Mouse (Mus musculus) heart, embryonic 12.5 days (tissue): ENCODE measurements at regions not wholly inside any gene's neighbourhood (a gene's known extent, or its start where the extent isn't known, plus 50 kb on each side); places are given as distances from the start of the nearest gene placed in this dataset.

Source experiments
- ATAC-seq: fragments of 200-750 bp; cut with Nextera tagmentation; 2 replicates; pipeline ENCODE4 v1.8.0; 2017; ENCODE audit warnings: moderate TSS enrichment, moderate library complexity; ENCODE audit not compliant: insufficient number of reproducible peaks, low FRiP score
- H3K27ac ChIP-seq: fragments of 300-500 bp; sonication (generic); 2 replicates; pipeline ENCODE4 v1.5.1; 2016; ENCODE audit warnings: mild to moderate bottlenecking, moderate library complexity; ENCODE audit not compliant: poor library complexity, severe bottlenecking
- H3K27me3 ChIP-seq: fragments of 300-500 bp; sonication (generic); replicated peaks from 2 replicates; pipeline ENCODE4 v1.6.1; 2016; ENCODE audit warnings: mild to moderate bottlenecking, moderate library complexity
- H3K36me3 ChIP-seq: fragments of 300-500 bp; sonication (generic); 2 replicates; pipeline ENCODE4 v1.6.1; 2016; ENCODE audit warnings: mild to moderate bottlenecking, moderate library complexity
- H3K4me1 ChIP-seq: fragments of 300-500 bp; sonication (generic); replicated peaks from 2 replicates; pipeline ENCODE4 v1.6.1; 2016; ENCODE audit warnings: mild to moderate bottlenecking
- H3K4me2 ChIP-seq: fragments of 300-500 bp; sonication (generic); 2 replicates; pipeline ENCODE4 v1.6.1; 2016; ENCODE audit warnings: mild to moderate bottlenecking, moderate library complexity
- H3K4me3 ChIP-seq: fragments of 300-500 bp; sonication (generic); 2 replicates; pipeline ENCODE4 v1.5.1; 2016; ENCODE audit warnings: mild to moderate bottlenecking
- H3K9ac ChIP-seq: fragments of 300-500 bp; sonication (generic); 2 replicates; pipeline ENCODE4 v1.6.1; 2016; ENCODE audit warnings: mild to moderate bottlenecking, moderate library complexity
- H3K9me3 ChIP-seq: fragments of 300-500 bp; sonication (generic); replicated peaks from 2 replicates; pipeline ENCODE4 v1.6.1; 2016; ENCODE audit warnings: mild to moderate bottlenecking, moderate library complexity
- WGBS: fragments of 180-500 bp; shearing (Covaris S2); methylation state at CpG from one replicate; pipeline ENCODE4 v1.1.7; 2016; 5-methylcytosine and 5-hydroxymethylcytosine counted together

DNA sequence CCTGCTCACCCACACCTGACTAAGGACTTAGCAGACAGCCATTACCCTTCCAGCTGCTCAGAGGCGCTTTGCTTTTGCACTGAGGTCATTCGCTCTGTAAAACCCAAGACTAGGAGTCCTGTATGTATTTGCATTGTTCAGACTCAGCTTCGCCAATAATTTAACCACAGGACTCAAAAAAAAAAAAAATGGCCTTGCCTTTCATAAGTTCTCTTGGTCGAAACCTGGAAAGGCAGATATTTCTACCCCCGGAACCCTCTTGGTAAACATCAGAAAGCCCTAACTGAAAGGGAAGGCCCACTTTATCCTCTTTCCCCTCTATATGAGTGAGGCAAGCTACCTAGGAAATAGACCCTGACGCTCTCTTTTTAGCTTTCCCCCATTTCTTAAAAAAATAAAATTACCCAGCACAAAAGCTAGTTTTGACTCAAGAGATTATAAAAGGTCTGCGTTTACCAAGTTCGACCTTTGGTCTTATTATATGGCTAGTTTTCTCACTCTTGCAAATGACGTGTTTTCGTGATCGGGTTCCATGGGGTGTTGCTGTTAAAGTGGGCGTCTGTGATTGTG lies 78.1 kb downstream of the Kcnrg start:
- H3K9ac ChIP-seq, result no peak overlapping the region
- H3K27me3 ChIP-seq, result peaks cover 24% of the 10 kb centered on the region
- ATAC-seq, result no peak
- H3K4me3 ChIP-seq, result peak overlapping the region; percentile 44; the same call in 1 of the 2 replicates
- H3K4me1 ChIP-seq, result peaks cover 45% of the 10 kb centered on the region
- no peaks in the 10 kb centered on the region for H3K36me3 ChIP-seq
- H3K27ac ChIP-seq, result no peak overlapping the region
- 30% methylated on average over 12 of the region's 12 CpGs for WGBS
- H3K9me3 ChIP-seq, result no peaks in the 10 kb centered on the region
- H3K4me2 ChIP-seq, result peak overlapping the region; percentile 85

DNA sequence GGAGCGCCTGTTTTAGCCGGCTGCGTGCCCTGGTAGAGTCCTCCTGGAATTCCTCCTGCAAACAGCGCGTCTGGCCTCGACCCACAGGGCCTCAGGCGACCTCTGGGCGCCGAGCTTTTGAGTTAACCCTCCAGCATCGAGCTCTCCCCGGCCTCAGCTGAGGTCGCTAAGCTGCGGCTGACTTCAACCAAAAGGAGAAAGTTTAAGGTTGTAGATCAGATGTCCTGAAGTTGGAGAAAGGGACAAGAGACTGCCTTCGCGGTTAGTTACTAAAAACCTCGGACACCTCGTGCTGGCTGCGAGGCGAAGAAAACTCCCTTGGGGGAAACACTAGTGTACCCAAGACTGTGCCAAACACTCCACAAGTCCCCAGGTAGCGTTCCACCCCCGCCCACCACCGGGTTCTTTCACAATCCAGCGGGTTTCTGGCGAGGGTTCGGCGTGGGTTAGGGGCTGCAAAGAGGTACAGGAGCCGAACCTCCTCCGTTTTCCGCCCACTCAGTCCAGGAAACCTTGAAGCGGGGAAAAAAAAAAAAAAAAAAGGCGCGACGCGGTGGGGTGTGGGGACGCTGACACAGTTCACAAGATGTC lies 78.9 kb downstream of the Kcnrg start:
- Histone ChIP-seq H3K4me2 (peak overlapping the region; percentile 82), H3K9ac (0 out of 2 replicates have a peak overlapping the region, but pooled peaks have one; percentile 38), H3K4me1 (peaks cover 45% of the 10 kb centered on the region), H3K27ac (no peak overlapping the region), H3K36me3 (no peaks in the 10 kb centered on the region), H3K27me3 (peaks cover 33% of the 10 kb centered on the region), H3K4me3 (peak overlapping the region; percentile 48), H3K9me3 (no peaks in the 10 kb centered on the region)
- no peak for ATAC-seq
- 2% methylated on average over 35 of the region's 35 CpGs for WGBS

DNA sequence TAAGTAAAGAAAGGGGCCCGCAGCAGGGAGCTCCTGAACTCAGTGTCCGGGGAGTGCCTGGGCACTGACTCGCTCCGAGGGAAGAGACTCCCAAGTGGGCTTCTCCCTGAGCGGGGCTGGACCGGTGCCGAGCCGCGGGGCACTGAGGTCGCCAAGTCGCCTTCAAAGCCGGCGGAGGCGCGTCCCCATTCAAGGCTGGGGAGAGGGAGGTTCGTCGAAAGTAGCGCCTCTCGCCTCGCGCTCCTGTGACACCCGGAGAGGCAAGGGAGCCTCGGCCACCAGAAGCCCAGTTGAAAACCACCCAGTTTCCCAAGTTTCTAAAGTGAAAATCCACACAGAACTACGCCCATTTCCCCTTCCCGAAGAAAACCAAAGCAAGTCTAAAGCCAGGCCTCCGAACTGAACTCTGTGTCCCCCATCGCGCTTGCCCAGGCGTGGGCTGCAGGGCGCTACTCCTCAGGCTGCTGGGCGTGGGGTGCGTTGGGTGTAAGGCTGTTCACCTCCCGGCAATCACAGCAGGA lies 79.6 kb downstream of the Kcnrg start:
- H3K9ac ChIP-seq, result peak overlapping the region; percentile 53
- H3K9me3 ChIP-seq, result no peaks in the 10 kb centered on the region
- H3K4me2 ChIP-seq, result peak overlapping the region; percentile 82
- H3K4me3 ChIP-seq, result peak overlapping the region; percentile 48
- H3K27ac ChIP-seq, result no peak overlapping the region
- peaks cover 37% of the 10 kb centered on the region for H3K27me3 ChIP-seq
- H3K36me3 ChIP-seq, result no peaks in the 10 kb centered on the region
- H3K4me1 ChIP-seq, result peaks cover 45% of the 10 kb centered on the region
- ATAC-seq, result no peak
- WGBS, result under 1% methylated on average over 33 of the region's 33 CpGs

DNA sequence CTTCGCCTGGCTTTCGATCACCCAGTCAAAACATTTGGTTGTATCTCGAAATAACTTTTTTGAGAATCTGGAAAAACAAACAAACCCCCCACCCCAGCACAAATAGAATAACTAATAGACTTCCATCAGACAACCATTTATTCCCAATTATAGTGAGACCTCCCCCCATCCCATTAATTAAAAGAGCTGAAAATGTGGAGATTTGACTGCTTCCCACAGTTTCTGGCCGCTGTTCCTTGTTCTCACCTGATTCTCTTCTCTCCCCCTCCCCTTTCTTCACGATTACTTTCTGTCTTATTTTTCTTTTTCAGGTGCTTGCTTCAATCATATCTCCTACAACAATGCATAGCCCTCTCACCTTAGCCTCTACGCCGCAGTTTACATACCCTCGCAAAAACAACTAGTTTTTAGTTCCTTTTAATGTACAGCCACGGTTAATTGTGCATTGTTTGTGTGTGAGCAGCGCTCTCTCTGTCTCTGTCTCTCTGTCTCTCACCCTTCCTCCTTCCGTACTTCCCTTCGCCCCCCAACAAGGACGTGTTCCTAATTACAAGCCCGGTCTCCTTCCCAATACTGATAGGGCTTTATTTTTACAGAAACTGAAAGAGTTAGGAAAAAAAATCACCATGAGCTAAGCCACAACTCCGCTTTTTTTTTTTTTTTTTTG lies 80.2 kb downstream of the Kcnrg start:
- no peak for ATAC-seq
- H3K9ac ChIP-seq, result peak overlapping the region; percentile 53; the same call in 1 of the 2 replicates
- no peak overlapping the region for H3K27ac ChIP-seq
- peak overlapping the region; percentile 48 for H3K4me3 ChIP-seq
- H3K4me1 ChIP-seq, result peaks cover 45% of the 10 kb centered on the region
- H3K4me2 ChIP-seq, result peak overlapping the region; percentile 82
- WGBS, result 1% methylated on average over 15 of the region's 15 CpGs
- no peaks in the 10 kb centered on the region for H3K36me3 ChIP-seq
- no peaks in the 10 kb centered on the region for H3K9me3 ChIP-seq
- peaks cover 38% of the 10 kb centered on the region for H3K27me3 ChIP-seq

DNA sequence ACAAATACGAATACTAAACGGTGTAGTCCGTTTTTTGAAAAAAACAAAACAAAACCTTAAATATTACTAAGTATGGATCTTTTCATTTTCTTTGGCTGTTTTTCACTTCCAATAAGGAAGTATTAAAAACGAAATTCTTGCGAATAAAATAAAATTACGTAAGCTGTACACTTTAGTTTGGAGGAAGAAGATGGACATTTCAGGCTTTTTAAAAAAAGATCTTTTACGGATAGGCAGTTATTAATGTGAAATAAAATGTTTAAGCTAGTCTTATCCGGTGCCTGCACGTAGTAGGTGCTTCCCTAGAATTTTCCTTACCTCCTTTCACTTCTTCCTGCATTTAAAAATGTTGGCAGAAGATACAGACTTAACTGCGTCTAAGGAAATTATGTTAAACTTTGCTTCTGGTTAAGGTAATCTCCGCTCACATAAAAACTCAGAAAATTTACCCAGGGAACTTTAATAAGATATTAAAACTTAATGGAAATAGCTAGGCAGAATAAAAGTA lies 80.8 kb downstream of the Kcnrg start:
- Histone ChIP-seq H3K27ac (no peak overlapping the region), H3K27me3 (peaks cover 38% of the 10 kb centered on the region), H3K4me3 (no peak overlapping the region), H3K4me1 (peaks cover 45% of the 10 kb centered on the region), H3K9ac (no peak overlapping the region), H3K9me3 (no peaks in the 10 kb centered on the region), H3K4me2 (no peak overlapping the region), H3K36me3 (no peaks in the 10 kb centered on the region)
- WGBS, result 5% methylated on average over 11 of the region's 11 CpGs
- ATAC-seq, result no peak

DNA sequence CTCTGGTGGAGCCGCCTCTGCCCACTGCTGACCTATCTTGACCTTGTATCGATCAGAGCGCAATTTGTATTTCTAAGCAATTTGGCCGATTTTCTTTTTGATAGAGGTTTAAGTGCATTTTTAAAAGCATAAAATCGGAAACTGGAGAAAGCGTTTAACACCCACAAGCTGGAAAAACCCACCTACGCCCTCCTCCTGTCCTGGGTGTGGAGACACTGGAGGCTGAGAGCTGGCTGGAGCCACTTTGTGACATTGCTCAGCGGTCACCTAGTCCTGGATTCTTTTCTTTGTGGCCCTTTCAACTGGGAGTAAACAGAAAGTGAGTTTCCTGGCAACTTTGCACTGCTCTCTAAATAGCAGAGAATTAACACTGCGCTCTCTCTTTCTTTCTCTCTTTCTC lies 81.4 kb downstream of the Kcnrg start:
- Histone ChIP-seq H3K4me2 (peak overlapping the region; percentile 69), H3K9me3 (no peaks in the 10 kb centered on the region), H3K4me3 (peak overlapping the region; percentile 38; the same call in 1 of the 2 replicates), H3K9ac (no peak overlapping the region), H3K27ac (no peak overlapping the region), H3K4me1 (peaks cover 42% of the 10 kb centered on the region), H3K36me3 (no peaks in the 10 kb centered on the region), H3K27me3 (peaks cover 38% of the 10 kb centered on the region)
- 2% methylated on average over 9 of the region's 9 CpGs for WGBS
- ATAC-seq, result no peak

DNA sequence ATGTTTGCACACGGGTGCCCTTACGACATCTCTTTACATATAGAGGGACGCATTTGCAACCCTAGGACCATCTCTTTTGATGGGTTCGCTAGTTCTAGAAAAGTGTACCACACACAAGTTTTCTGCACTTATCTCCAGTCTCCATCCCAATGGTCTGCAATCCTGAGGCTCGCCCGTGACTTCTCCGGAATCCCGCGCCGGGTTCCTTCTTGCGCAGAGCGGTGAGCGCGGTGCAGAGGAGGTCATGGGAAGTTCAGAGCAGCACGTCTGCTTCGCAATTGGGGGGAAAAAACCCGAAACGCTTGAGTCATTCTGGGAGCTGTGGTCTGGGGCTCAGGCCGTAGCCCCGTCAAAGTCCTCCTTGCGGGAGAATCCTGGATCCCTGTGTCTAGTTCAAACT lies 82.0 kb downstream of the Kcnrg start:
- Histone ChIP-seq H3K27me3 (peaks cover 38% of the 10 kb centered on the region), H3K9me3 (no peaks in the 10 kb centered on the region), H3K4me3 (peak overlapping the region; percentile 38), H3K36me3 (no peaks in the 10 kb centered on the region), H3K9ac (no peak overlapping the region; the same call in 1 of the 2 replicates), H3K4me2 (peak overlapping the region; percentile 69), H3K4me1 (peaks cover 35% of the 10 kb centered on the region), H3K27ac (no peak overlapping the region)
- 2% methylated on average over 21 of the region's 21 CpGs for WGBS
- 0 out of 2 replicates have a peak, but pooled peaks have one; percentile 12 for ATAC-seq

DNA sequence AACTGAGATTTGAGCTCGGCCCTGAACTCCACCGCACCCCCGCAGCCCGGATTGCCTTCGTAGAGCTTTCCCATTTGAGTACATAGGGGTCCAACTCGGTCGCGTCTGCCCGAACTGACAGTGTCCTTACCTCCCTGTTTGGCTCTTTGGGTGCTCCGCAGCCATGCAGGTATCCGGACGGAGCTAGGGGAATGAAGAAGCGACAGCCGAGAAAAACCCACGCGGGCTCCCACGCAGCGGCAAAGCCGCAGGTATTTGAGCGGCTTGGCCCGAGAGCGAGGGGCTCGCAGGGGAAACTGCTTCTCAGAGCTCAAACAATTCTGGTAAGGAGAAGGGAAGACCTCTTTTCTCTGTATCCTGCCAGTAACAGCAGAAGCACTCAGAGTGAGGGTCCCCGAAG lies 82.5 kb downstream of the Kcnrg start:
- H3K27ac ChIP-seq, result no peak overlapping the region
- WGBS, result 12% methylated on average over 24 of the region's 24 CpGs
- peak overlapping the region; percentile 69 for H3K4me2 ChIP-seq
- no peak for ATAC-seq
- H3K27me3 ChIP-seq, result peaks cover 38% of the 10 kb centered on the region
- peak overlapping the region; percentile 38 for H3K4me3 ChIP-seq
- no peak overlapping the region; the same call in 1 of the 2 replicates for H3K9ac ChIP-seq
- H3K9me3 ChIP-seq, result no peaks in the 10 kb centered on the region
- no peaks in the 10 kb centered on the region for H3K36me3 ChIP-seq
- peaks cover 30% of the 10 kb centered on the region for H3K4me1 ChIP-seq

DNA sequence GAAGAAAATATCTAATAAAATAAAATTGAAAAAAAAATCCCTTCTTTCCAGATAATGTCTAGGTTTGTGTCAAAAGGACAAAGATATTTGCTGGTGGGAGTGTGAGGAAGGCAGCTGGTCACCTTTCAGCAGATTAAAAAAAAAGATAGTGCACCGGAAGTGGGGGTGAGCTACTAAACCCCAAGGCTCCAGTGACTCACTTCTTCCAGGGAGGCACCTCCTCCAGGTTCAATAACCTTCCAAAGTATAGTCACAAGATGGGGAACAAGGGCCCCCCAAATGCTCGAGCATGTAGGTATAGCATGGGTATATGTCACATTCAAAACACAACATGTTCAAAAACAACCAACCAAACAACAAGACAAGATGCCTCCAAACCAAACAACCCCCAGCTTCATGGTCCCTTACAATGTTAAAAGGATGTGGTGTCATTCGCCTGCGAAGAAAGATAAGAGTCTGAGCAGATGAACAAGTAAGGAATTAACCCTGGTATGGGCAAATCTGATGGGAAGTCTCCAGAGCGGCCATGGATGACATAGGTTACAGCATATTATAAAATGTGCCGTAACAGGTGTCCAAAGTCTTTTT lies 84.6 kb downstream of the Kcnrg start:
- Histone ChIP-seq H3K9me3 (no peaks in the 10 kb centered on the region), H3K36me3 (no peaks in the 10 kb centered on the region), H3K27ac (no peak overlapping the region), H3K4me1 (peaks cover 17% of the 10 kb centered on the region), H3K27me3 (peaks cover 32% of the 10 kb centered on the region), H3K4me3 (no peak overlapping the region), H3K4me2 (no peak overlapping the region), H3K9ac (no peak overlapping the region)
- ATAC-seq, result no peak
- 61% methylated on average over 6 of the region's 6 CpGs for WGBS

DNA sequence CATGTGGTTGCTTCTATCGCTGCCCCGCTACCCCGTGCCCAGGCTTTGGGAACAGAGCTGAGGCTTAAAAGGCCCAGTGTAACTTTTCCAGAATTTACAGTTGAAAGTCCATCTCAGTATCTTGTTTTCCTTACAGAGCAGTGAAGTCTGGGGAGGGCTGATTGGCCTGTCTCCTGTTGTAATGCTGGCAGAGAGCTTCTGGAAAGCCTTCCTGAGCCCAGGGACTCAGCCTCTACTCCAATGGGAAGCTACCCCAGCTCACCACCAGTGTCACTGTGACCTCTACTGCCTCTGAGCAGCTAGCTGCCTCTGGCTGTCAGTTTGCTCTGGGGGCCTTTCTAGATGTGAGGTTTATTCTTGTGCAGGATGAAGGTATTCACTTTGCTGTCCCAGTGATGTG lies 87.5 kb downstream of the Kcnrg start:
- Histone ChIP-seq H3K27ac (no peak overlapping the region), H3K27me3 (peaks cover 20% of the 10 kb centered on the region), H3K4me2 (no peak overlapping the region), H3K9me3 (no peaks in the 10 kb centered on the region), H3K4me3 (no peak overlapping the region), H3K4me1 (peaks cover under 1% of the 10 kb centered on the region; the same call in 1 of the 2 replicates), H3K9ac (no peak overlapping the region), H3K36me3 (no peaks in the 10 kb centered on the region)
- no peak for ATAC-seq
- WGBS, result 88% methylated on average over 3 of the region's 3 CpGs
